Mouse (Mus musculus): ENCODE data around the gene Als2cr12. TPM values are rescaled to one million over a fixed set of nuclear protein-coding genes. Genes with fewer than 3 reads are reported as not detected.

Als2cr12 gene
- polyA plus RNA-seq, 1 experiment from 2014 or later = not detected

GRCm38 (mm10) chr1:58723062-58723808, 27.4 kb upstream of the Als2cr12 start:
- Histone ChIP-seq H3K4me1 (ENCODE audit: control insufficient read depth, insufficient read depth, low read length) (peaks cover 4% of the 10 kb centered on the region; the same call in 1 of the 2 replicates), H3K9me3 (ENCODE audit: control insufficient read depth, low read length) (no peaks in the 10 kb centered on the region), H3K27me3 (ENCODE audit: control insufficient read depth, insufficient read depth, low read length) (no peaks in the 10 kb centered on the region), H3K4me2 (ENCODE audit: low read depth, severe bottlenecking) (no peak overlapping the region), H3K9ac (ENCODE audit: low read length) (no peak overlapping the region), H3K4me3 (ENCODE audit: low read depth, low read length) (no peak overlapping the region), H3K36me3 (ENCODE audit: control insufficient read depth, insufficient read depth, low read length) (0 out of 2 replicates have a peak, but pooled peaks cover 2% of the 10 kb centered on the region), H3K27ac (replicated peaks; ENCODE audit: low read depth, low read length) (no peak overlapping the region)
- 71% methylated on average over 7 of the region's 7 CpGs for WGBS
- no peak for DNase-seq (ENCODE audit: low spot score)
- no peak for ATAC-seq (ENCODE audit: insufficient number of reproducible peaks, low FRiP score, low TSS enrichment, low read depth)

GRCm38 (mm10) chr1:58722115-58722938, 26.5 kb upstream of the Als2cr12 start:
- DNase-seq (ENCODE audit: low spot score) = no peak
- no peaks in the 10 kb centered on the region for H3K27me3 ChIP-seq (ENCODE audit: control insufficient read depth, insufficient read depth, low read length)
- no peaks in the 10 kb centered on the region for H3K36me3 ChIP-seq (ENCODE audit: control insufficient read depth, insufficient read depth, low read length)
- H3K4me2 ChIP-seq (ENCODE audit: low read depth, severe bottlenecking) = no peak overlapping the region
- WGBS = 91% methylated on average over 11 of the region's 11 CpGs
- H3K9ac ChIP-seq (ENCODE audit: low read length) = no peak overlapping the region
- H3K27ac ChIP-seq (replicated peaks; ENCODE audit: low read depth, low read length) = no peak overlapping the region
- no peaks in the 10 kb centered on the region for H3K9me3 ChIP-seq (ENCODE audit: control insufficient read depth, low read length)
- H3K4me3 ChIP-seq (ENCODE audit: low read depth, low read length) = no peak overlapping the region
- ATAC-seq (ENCODE audit: insufficient number of reproducible peaks, low FRiP score, low TSS enrichment, low read depth) = no peak
- H3K4me1 ChIP-seq (ENCODE audit: control insufficient read depth, insufficient read depth, low read length) = peaks cover 4% of the 10 kb centered on the region; the same call in 1 of the 2 replicates

- WGBS = 73% methylated on average over 4 of the region's 4 CpGs
- Histone ChIP-seq H3K4me2 (ENCODE audit: low read depth, severe bottlenecking) (no peak overlapping the region), H3K36me3 (ENCODE audit: control insufficient read depth, insufficient read depth, low read length) (no peaks in the 10 kb centered on the region), H3K9me3 (ENCODE audit: control insufficient read depth, low read length) (no peaks in the 10 kb centered on the region), H3K27ac (replicated peaks; ENCODE audit: low read depth, low read length) (no peak overlapping the region), H3K27me3 (ENCODE audit: control insufficient read depth, insufficient read depth, low read length) (no peaks in the 10 kb centered on the region), H3K9ac (ENCODE audit: low read length) (no peak overlapping the region), H3K4me3 (ENCODE audit: low read depth, low read length) (no peak overlapping the region), H3K4me1 (ENCODE audit: control insufficient read depth, insufficient read depth, low read length) (peaks cover 4% of the 10 kb centered on the region; the same call in 1 of the 2 replicates)
- no peak for ATAC-seq (ENCODE audit: insufficient number of reproducible peaks, low FRiP score, low TSS enrichment, low read depth)
- no peak for DNase-seq (ENCODE audit: low spot score)
Observed at GRCm38 (mm10) chr1:58720988-58721387, 25.2 kb upstream of the Als2cr12 start.

- DNase-seq (ENCODE audit: low spot score) (no peak), ATAC-seq (ENCODE audit: insufficient number of reproducible peaks, low FRiP score, low TSS enrichment, low read depth) (no peak)
- no peaks in the 10 kb centered on the region for H3K27me3 ChIP-seq (ENCODE audit: control insufficient read depth, insufficient read depth, low read length)
- H3K9ac ChIP-seq (ENCODE audit: low read length) = no peak overlapping the region
- H3K4me1 ChIP-seq (ENCODE audit: control insufficient read depth, insufficient read depth, low read length) = peaks cover 4% of the 10 kb centered on the region; the same call in 1 of the 2 replicates
- no peak overlapping the region for H3K27ac ChIP-seq (replicated peaks; ENCODE audit: low read depth, low read length)
- no peak overlapping the region for H3K4me3 ChIP-seq (ENCODE audit: low read depth, low read length)
- no peaks in the 10 kb centered on the region for H3K36me3 ChIP-seq (ENCODE audit: control insufficient read depth, insufficient read depth, low read length)
- H3K9me3 ChIP-seq (ENCODE audit: control insufficient read depth, low read length) = no peaks in the 10 kb centered on the region
- WGBS = 92% methylated on average over 8 of the region's 8 CpGs
- H3K4me2 ChIP-seq (ENCODE audit: low read depth, severe bottlenecking) = no peak overlapping the region
Observed at GRCm38 (mm10) chr1:58720090-58720489, 24.3 kb upstream of the Als2cr12 start.

GRCm38 (mm10) chr1:58719356-58719945, 23.7 kb upstream of the Als2cr12 start:
- WGBS = 94% methylated on average over 7 of the region's 7 CpGs
- no peak for ATAC-seq (ENCODE audit: insufficient number of reproducible peaks, low FRiP score, low TSS enrichment, low read depth)
- no peaks in the 10 kb centered on the region; the same call in 1 of the 2 replicates for H3K36me3 ChIP-seq (ENCODE audit: control insufficient read depth, insufficient read depth, low read length)

GRCm38 (mm10) chr1:58717589-58718270, 21.9 kb upstream of the Als2cr12 start:
- no peaks in the 10 kb centered on the region; the same call in 1 of the 2 replicates for H3K36me3 ChIP-seq (ENCODE audit: control insufficient read depth, insufficient read depth, low read length)
- H3K27me3 ChIP-seq (ENCODE audit: control insufficient read depth, insufficient read depth, low read length) = no peaks in the 10 kb centered on the region
- H3K4me3 ChIP-seq (ENCODE audit: low read depth, low read length) = no peak overlapping the region
- H3K9ac ChIP-seq (ENCODE audit: low read length) = no peak overlapping the region
- no peak overlapping the region for H3K4me2 ChIP-seq (ENCODE audit: low read depth, severe bottlenecking)
- WGBS = 93% methylated on average over 8 of the region's 8 CpGs
- no peak for DNase-seq (ENCODE audit: low spot score)
- H3K27ac ChIP-seq (replicated peaks; ENCODE audit: low read depth, low read length) = no peak overlapping the region
- no peak for ATAC-seq (ENCODE audit: insufficient number of reproducible peaks, low FRiP score, low TSS enrichment, low read depth)
- no peaks in the 10 kb centered on the region for H3K4me1 ChIP-seq (ENCODE audit: control insufficient read depth, insufficient read depth, low read length)
- H3K9me3 ChIP-seq (ENCODE audit: control insufficient read depth, low read length) = no peaks in the 10 kb centered on the region

More at GRCm38 (mm10) chr1:58719356-58719945, 23.7 kb upstream of the Als2cr12 start:
- no peak overlapping the region for H3K4me3 ChIP-seq (ENCODE audit: low read depth, low read length)
- peaks cover 4% of the 10 kb centered on the region; the same call in 1 of the 2 replicates for H3K4me1 ChIP-seq (ENCODE audit: control insufficient read depth, insufficient read depth, low read length)
- H3K27me3 ChIP-seq (ENCODE audit: control insufficient read depth, insufficient read depth, low read length) = no peaks in the 10 kb centered on the region
- H3K4me2 ChIP-seq (ENCODE audit: low read depth, severe bottlenecking) = no peak overlapping the region
- no peak overlapping the region for H3K9ac ChIP-seq (ENCODE audit: low read length)
- no peaks in the 10 kb centered on the region for H3K9me3 ChIP-seq (ENCODE audit: control insufficient read depth, low read length)
- no peak overlapping the region for H3K27ac ChIP-seq (replicated peaks; ENCODE audit: low read depth, low read length)
- DNase-seq (ENCODE audit: low spot score) = no peak

- Histone ChIP-seq H3K9me3 (ENCODE audit: control insufficient read depth, low read length) (no peaks in the 10 kb centered on the region), H3K27me3 (ENCODE audit: control insufficient read depth, insufficient read depth, low read length) (no peaks in the 10 kb centered on the region), H3K4me2 (ENCODE audit: low read depth, severe bottlenecking) (no peak overlapping the region), H3K36me3 (ENCODE audit: control insufficient read depth, insufficient read depth, low read length) (no peaks in the 10 kb centered on the region; the same call in 1 of the 2 replicates), H3K4me3 (ENCODE audit: low read depth, low read length) (no peak overlapping the region), H3K27ac (replicated peaks; ENCODE audit: low read depth, low read length) (no peak overlapping the region), H3K9ac (ENCODE audit: low read length) (no peak overlapping the region), H3K4me1 (ENCODE audit: control insufficient read depth, insufficient read depth, low read length) (0 out of 2 replicates have a peak, but pooled peaks cover 2% of the 10 kb centered on the region)
- ATAC-seq (ENCODE audit: insufficient number of reproducible peaks, low FRiP score, low TSS enrichment, low read depth) (no peak), DNase-seq (ENCODE audit: low spot score) (no peak)
- WGBS = 94% methylated on average over 4 of the region's 4 CpGs
Observed at GRCm38 (mm10) chr1:58716883-58717220, 21.1 kb upstream of the Als2cr12 start.

Data from limb, embryonic 11.5 days (tissue).